Mouse (Mus musculus) kidney, postnatal 0 days (tissue): ENCODE data around the gene Arl14ep. TPM values are rescaled to one million over a fixed set of nuclear protein-coding genes. Genes with fewer than 3 reads are reported as not detected.

Source experiments
- ATAC-seq: fragments of 200-750 bp; cut with Nextera tagmentation; replicated peaks from 2 replicates; pipeline ENCODE4 v1.8.0; 2017; ENCODE audit warnings: low read depth, moderate number of reproducible peaks, moderate TSS enrichment, moderate library complexity; ENCODE audit not compliant: low FRiP score
- DNase-seq: peaks from one replicate; pipeline ENCODE4 v3.0.0-alpha.2; 2016; ENCODE audit warnings: low spot score
- H3K27ac ChIP-seq: fragments of 300-500 bp; sonication (generic); 2 replicates; pipeline ENCODE4 v1.5.1; 2014; ENCODE audit warnings: mild to moderate bottlenecking
- H3K27me3 ChIP-seq: fragments of 300-500 bp; sonication (generic); 2 replicates; pipeline ENCODE4 v1.6.1; 2014; ENCODE audit warnings: low read length, mixed read lengths; ENCODE audit not compliant: insufficient read depth
- H3K36me3 ChIP-seq: fragments of 300-500 bp; sonication (generic); 2 replicates; pipeline ENCODE4 v1.6.1; 2014; ENCODE audit warnings: low read length, mixed read lengths; ENCODE audit not compliant: insufficient read depth
- H3K4me1 ChIP-seq: fragments of 300-500 bp; sonication (generic); replicated peaks from 2 replicates; pipeline ENCODE4 v1.6.1; 2014; ENCODE audit warnings: antibody characterized with exemption, low read length, mixed read lengths; ENCODE audit not compliant: insufficient read depth
- H3K4me2 ChIP-seq: fragments of 300-500 bp; sonication (generic); 2 replicates; pipeline ENCODE4 v1.6.1; 2014; ENCODE audit warnings: mild to moderate bottlenecking, low read length, moderate library complexity, mixed read lengths
- H3K4me3 ChIP-seq: fragments of 300-500 bp; sonication (generic); replicated peaks from 2 replicates; pipeline ENCODE4 v1.5.1; 2014; ENCODE audit warnings: low read depth, low read length
- H3K9ac ChIP-seq: fragments of 300-500 bp; sonication (generic); 2 replicates; pipeline ENCODE4 v1.6.1; 2014; ENCODE audit warnings: low read depth, low read length
- H3K9me3 ChIP-seq: fragments of 300-500 bp; sonication (generic); replicated peaks from 2 replicates; pipeline ENCODE4 v1.6.1; 2016; ENCODE audit warnings: low read length, inconsistent platforms, mixed read lengths
- CTCF ChIP-seq: IDR thresholded peaks from 2 replicates; pipeline ENCODE4 v1.5.1; 2016; ENCODE audit warnings: antibody characterized with exemption, low read depth, mild to moderate bottlenecking, moderate library complexity
- whole genome bisulfite sequencing: fragments of 180-500 bp; shearing (Covaris S2); extraction: QIAGEN DNeasy Blood & Tissue Kit; methylation state at CpG from one replicate; pipeline ENCODE4 v1.1.7; 2014; 5-methylcytosine and 5-hydroxymethylcytosine counted together
- polyA plus RNA-seq: library from polyadenylated mRNA; unstranded; fragments of >200 nt; fragmentation: Nextera tagmentation; extraction: Ambion mirVana; gene quantifications from 2 replicates; pipeline ENCODE4 v1.2.1, GENCODE M21; 2015

Arl14ep gene
- polyA plus RNA-seq, 1 experiment from 2014 or later = 35.2 TPM

DNA sequence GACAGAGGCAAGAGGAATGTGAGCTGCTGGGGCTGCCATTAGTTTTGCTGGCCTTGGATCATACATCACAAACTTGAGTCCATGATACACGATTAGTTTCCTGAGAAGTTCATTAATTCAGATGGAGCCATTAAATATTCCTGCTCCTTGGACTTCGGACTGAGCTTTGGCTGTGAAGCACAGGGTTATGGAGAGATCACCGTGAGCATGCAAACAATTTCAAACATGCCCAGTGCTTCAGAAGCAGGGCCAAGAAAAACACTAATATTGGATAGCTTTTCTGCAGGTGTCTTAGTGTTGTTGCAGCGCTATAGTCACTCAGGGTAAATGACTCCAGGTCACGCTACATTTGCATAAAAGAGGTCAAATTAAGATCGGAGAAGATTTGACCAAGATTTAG is 15.3 kb downstream of the Arl14ep start:
- Histone ChIP-seq H3K27me3 (no peaks in the 10 kb centered on the region), H3K9ac (no peak overlapping the region), H3K36me3 (0 out of 2 replicates have a peak, but pooled peaks cover 8% of the 10 kb centered on the region), H3K4me3 (no peak overlapping the region), H3K9me3 (no peaks in the 10 kb centered on the region), H3K4me1 (no peaks in the 10 kb centered on the region), H3K4me2 (no peak overlapping the region), H3K27ac (no peak overlapping the region)
- WGBS = 46% methylated on average over 6 of the region's 6 CpGs
- TF ChIP-seq CTCF = no peak
- DNase-seq (peak; percentile 58), ATAC-seq (no peak)

GRCm38 (mm10) chr2:106956146-106956545 is 18.1 kb downstream of the Arl14ep start:
- Histone ChIP-seq H3K4me1 (no peaks in the 10 kb centered on the region), H3K27me3 (no peaks in the 10 kb centered on the region), H3K9me3 (no peaks in the 10 kb centered on the region), H3K27ac (no peak overlapping the region), H3K36me3 (no peaks in the 10 kb centered on the region), H3K4me3 (no peak overlapping the region), H3K4me2 (peak overlapping the region; percentile 27; the same call in 1 of the 2 replicates), H3K9ac (no peak overlapping the region)
- DNase-seq = no peak
- 51% methylated on average over 6 of the region's 6 CpGs for WGBS
- TF ChIP-seq CTCF = no peak
- ATAC-seq = no peak

DNA sequence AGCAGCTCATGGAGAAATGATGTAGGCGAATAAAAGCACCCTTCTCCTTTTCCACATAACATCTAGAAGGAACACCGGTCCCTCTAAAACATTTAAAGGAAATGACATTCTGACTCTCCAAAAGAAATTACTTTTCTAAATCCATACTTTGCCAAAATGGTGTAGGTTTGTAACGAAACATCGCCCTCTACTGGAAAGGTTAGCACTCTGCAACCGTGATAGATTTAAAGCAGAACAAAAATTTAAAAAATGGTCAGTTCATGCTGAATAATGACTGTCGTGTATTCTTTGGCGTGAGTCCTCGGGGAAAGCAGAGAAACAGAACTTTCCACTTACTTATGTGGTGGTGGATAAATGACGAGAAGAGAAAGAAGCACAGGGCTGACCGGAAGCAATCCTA is 18.6 kb downstream of the Arl14ep start:
- no peaks in the 10 kb centered on the region for H3K27me3 ChIP-seq
- H3K9ac ChIP-seq = no peak overlapping the region
- peak; percentile 92 for DNase-seq
- no peaks in the 10 kb centered on the region for H3K9me3 ChIP-seq
- no peak overlapping the region for H3K27ac ChIP-seq
- ATAC-seq = no peak
- no peaks in the 10 kb centered on the region for H3K36me3 ChIP-seq
- 8% methylated on average over 10 of the region's 10 CpGs for WGBS
- peak; percentile 95 for TF ChIP-seq CTCF
- no peak overlapping the region for H3K4me3 ChIP-seq
- peak overlapping the region; percentile 27; the same call in 1 of the 2 replicates for H3K4me2 ChIP-seq
- H3K4me1 ChIP-seq = no peaks in the 10 kb centered on the region

DNA sequence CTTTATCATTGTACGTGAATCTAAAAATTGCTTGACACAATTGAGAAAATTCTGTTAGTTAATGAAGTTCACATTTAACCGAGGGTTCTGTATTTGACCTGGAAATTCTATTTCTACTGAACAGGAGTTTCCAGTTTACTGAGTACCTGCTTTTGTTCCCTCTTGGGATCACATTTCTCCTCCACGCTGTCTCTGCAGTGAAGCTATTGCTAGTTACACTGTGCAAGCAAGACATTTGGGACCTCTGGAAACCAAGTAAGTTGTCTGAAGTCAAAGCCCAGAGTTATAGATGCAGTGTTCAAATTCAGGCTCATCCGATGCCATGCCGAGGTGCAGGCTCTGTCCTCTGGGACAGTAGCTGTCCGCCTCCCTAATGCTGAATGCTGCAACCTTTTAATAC is 19.2 kb downstream of the Arl14ep start:
- Histone ChIP-seq H3K36me3 (no peaks in the 10 kb centered on the region), H3K9me3 (no peaks in the 10 kb centered on the region), H3K4me1 (no peaks in the 10 kb centered on the region), H3K27me3 (no peaks in the 10 kb centered on the region), H3K4me3 (no peak overlapping the region), H3K27ac (no peak overlapping the region), H3K9ac (no peak overlapping the region), H3K4me2 (no peak overlapping the region)
- DNase-seq = no peak
- TF ChIP-seq CTCF = no peak
- no peak for ATAC-seq
- WGBS = 56% methylated on average over 6 of the region's 6 CpGs

GRCm38 (mm10) chr2:106942451-106942850 is 31.8 kb downstream of the Arl14ep start:
- no peaks in the 10 kb centered on the region for H3K9me3 ChIP-seq
- no peak for TF ChIP-seq CTCF
- DNase-seq = no peak
- H3K27ac ChIP-seq = no peak overlapping the region
- no peak overlapping the region for H3K9ac ChIP-seq
- H3K4me3 ChIP-seq = no peak overlapping the region
- H3K4me1 ChIP-seq = no peaks in the 10 kb centered on the region
- no peak overlapping the region for H3K4me2 ChIP-seq
- H3K27me3 ChIP-seq = no peaks in the 10 kb centered on the region
- H3K36me3 ChIP-seq = no peaks in the 10 kb centered on the region
- WGBS = 82% methylated on average over 1 of the region's 1 CpGs
- ATAC-seq = no peak

DNA sequence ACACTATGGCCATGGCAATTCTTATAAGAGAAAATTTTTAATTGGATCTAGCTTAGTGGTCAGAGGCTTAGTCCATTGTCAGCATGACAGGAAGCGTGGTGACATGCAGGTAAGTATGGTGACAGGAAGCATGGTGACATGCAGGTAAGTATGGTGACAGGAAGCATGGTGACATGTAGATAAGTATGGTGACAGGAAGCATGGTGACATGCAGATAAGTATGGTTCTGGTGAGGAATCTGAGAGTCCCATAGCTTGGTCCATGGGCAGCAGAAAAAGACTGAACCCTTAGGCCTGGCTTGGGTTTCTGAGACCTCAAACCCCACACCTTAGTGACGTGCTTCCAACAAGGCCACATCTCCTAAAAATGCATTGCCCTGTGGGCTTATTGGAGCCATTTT is 38.5 kb downstream of the Arl14ep start:
- no peak overlapping the region for H3K27ac ChIP-seq
- TF ChIP-seq CTCF = no peak
- 98% methylated on average over 2 of the region's 2 CpGs for WGBS

DNA sequence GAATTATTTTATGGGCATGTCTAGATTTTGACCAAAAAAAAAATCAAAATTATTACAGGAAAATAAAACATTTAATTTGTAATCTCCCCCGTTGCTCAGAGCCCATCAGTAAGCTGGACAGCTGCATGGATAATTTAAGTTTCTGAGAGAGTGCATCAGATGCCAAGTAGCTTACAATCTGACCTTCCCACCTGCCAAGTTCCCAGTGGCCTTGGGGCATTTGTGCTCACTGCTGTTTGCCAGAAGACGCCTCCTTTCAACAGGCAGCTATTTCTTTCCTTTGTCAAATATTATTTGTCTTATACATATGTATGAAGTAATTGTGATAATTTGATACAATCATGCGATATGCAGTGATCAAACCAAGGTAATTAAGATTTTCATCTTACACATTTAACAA is 44.3 kb downstream of the Arl14ep start:
- Histone ChIP-seq H3K36me3 (no peaks in the 10 kb centered on the region), H3K9me3 (no peaks in the 10 kb centered on the region), H3K4me2 (no peak overlapping the region), H3K27me3 (no peaks in the 10 kb centered on the region), H3K4me1 (no peaks in the 10 kb centered on the region), H3K4me3 (no peak overlapping the region), H3K9ac (no peak overlapping the region), H3K27ac (no peak overlapping the region)
- ATAC-seq = no peak
- no peak for DNase-seq
- TF ChIP-seq CTCF = no peak
- 75% methylated on average over 3 of the region's 3 CpGs for WGBS

More for the DNA sequence above, 38.5 kb downstream of the Arl14ep start:
- no peaks in the 10 kb centered on the region for H3K36me3 ChIP-seq
- H3K4me2 ChIP-seq = no peak overlapping the region
- no peaks in the 10 kb centered on the region for H3K9me3 ChIP-seq
- no peak overlapping the region for H3K9ac ChIP-seq
- H3K27me3 ChIP-seq = no peaks in the 10 kb centered on the region
- DNase-seq (no peak), ATAC-seq (no peak)
- H3K4me3 ChIP-seq = no peak overlapping the region
- no peaks in the 10 kb centered on the region for H3K4me1 ChIP-seq

Other genes starting within 250 kb of the Arl14ep start
- not detected in 2 replicates for gene Fshb, start 85.2 kb upstream of the Arl14ep start, polyA plus RNA-seq